Mouse (Mus musculus) embryo, embryonic 10 days (tissue): ENCODE data around the gene Pdhb.

Experiments
- DNase-seq: peaks from one replicate; pipeline ENCODE4 v3.0.0-alpha.2; 2015; ENCODE audit warnings: low spot score

Pdhb gene

DNA sequence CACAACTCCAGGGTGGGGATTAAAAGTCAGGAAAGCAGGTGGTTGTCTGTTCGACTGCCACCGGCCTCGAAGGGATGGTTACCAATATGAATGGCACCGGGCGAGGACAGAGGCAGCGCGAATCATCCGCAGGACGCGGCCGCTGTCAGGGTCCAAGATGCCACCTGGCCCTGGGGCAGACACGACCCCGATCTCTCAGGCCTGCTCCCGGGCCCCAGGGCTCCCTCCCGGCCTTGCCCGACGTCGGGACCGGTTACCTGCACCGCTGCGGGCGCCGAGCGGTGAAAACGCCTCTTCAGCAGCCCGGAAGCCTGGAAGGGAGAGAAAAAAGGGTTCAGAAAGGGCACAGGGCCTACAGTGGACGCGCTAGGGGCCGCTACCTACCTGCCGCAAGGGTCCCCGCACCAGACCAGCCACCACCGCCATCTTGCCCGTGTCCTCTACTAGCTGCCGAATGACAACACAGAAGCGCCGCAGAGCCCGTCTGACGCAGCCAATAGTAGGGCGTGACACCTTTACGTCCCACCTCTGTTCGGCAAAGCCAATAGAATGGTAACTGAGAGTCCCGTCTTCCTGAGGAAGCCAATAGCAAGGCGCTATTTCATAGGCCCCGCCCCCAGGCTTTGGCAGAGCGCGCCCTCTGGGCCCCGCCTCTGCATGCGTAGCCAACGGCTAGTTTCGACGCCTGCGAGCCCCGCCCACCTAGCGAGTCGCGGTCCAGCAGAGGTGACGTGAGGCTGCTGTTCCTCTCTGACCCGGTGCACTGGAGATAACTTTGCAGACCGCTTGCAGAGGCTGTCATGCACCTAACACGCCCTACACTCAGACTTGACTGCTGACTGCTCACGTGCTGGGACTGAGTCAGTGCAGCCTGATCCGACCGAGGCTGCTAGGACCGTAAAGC, at the start of gene Pdhb:
Gene Pdhb (minus strand): TSS at position 519 of the 904 bp plus-strand sequence.
- peak; percentile 98 for DNase-seq

DNA sequence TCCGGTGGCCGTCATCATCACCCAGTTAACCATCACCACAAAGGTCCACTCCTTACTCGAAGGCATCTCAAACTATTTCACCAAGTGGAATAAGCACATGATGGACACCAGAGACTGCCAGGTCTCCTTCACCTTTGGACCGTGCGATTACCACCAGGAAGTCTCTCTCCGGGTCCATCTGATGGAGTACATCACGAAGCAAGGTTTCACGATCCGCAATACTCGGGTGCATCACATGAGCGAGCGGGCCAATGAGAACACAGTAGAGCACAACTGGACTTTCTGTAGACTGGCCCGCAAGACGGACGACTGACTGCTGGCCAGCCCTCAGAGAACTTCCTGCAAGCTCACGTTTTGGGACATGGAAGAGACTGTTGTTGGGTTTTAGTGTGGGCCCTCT, 49.7 kb upstream of the Pdhb start:
- DNase-seq, result no peak

DNA sequence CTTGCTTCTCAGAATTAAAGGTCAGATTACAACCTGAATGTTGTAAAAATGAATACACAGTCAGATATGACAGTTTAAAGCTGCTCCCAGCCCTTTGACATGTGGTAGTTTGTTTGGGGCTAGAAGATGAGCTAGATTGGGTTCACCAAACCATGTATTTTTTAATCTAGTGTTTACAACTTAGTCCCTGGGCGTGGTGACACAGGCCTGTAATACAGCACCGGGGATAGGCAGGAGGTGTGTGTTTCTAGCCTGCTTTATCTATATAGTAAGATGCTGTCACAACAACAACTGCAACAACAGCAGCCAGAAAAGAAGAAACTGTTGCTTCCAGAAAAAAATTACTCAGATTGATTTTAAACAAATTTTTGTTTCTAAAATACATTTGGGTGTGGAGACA, 48.1 kb upstream of the Pdhb start:
- no peak for DNase-seq

DNA sequence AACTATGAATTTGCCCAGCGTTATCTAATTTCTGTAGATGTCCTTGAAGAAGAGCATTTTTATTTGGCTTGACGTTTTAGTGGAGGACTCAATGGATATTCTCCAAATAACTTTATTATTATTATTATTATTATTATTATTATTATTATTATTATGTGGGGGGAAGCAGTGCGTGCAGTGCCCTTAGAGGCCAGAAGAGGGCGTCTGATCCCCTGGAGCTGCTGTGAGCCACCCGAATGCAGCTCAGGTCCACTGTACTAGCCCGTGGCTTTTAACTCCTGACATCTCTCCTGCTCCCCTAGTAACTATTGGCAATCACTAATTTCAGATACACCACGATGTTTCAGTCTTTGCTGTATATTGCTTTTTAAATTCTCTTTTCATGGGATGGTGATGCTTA, 47.5 kb upstream of the Pdhb start:
- DNase-seq, result no peak

GRCm38 (mm10) chr14:8219876-8220275, 47.1 kb upstream of the Pdhb start:
- DNase-seq, result no peak

- DNase-seq, result peak; percentile 71
Observed at GRCm38 (mm10) chr14:8218730-8219380, 46.0 kb upstream of the Pdhb start.

GRCm38 (mm10) chr14:8218238-8218637, 45.4 kb upstream of the Pdhb start:
- DNase-seq, result no peak

DNA sequence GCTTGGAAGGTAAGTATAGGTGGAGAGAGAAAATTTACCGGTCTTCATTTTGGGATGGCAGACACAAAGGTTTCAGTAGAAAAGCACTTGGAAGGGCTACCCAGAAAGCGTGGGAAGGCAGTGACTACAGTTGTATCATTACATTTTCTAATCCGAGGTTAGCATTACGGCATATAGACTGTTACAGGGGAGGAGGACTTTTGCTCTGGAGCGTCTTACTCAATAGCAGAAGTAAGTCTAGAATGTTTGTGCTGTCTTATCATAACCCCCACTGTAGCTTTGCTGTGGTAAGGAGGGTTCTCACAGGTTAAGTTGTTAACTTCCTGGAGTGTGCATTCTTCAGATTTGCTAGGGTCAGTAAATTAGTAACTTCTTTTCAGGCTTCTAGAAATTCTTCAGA, 43.3 kb upstream of the Pdhb start:
- DNase-seq, result no peak

- peak; percentile 44 for DNase-seq
Observed at GRCm38 (mm10) chr14:8215208-8215778, 42.5 kb upstream of the Pdhb start.

GRCm38 (mm10) chr14:8214299-8215207, 41.7 kb upstream of the Pdhb start:
- DNase-seq, result peak; percentile 71

- peak; percentile 94 for DNase-seq
Observed at GRCm38 (mm10) chr14:8213803-8214224, 41.0 kb upstream of the Pdhb start, which contains the start of gene Kctd6. Kctd6 (plus strand) TSS chr14:8214140.

- DNase-seq, result no peak
Observed at GRCm38 (mm10) chr14:8212996-8213395, 40.2 kb upstream of the Pdhb start.

DNA sequence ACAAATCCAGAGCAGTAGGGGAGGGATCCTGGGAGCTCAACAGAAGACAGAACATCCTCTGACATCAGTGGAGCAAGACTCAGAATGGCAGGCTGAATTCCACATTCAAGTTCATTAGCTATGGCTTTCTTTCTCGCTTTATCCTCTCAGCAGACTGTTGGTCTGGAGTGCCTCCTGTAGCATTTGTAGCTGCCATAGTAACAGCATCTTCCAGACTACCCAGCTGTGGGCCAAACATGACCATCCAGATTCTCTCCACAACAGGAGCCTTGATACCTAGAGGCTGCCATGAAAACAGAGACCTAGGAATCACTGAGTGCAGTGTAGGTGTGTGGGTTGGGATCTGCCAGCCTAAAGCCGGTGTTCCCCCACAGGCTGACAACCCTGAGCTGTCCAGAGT, 37.1 kb upstream of the Pdhb start:
- DNase-seq, result no peak

DNA sequence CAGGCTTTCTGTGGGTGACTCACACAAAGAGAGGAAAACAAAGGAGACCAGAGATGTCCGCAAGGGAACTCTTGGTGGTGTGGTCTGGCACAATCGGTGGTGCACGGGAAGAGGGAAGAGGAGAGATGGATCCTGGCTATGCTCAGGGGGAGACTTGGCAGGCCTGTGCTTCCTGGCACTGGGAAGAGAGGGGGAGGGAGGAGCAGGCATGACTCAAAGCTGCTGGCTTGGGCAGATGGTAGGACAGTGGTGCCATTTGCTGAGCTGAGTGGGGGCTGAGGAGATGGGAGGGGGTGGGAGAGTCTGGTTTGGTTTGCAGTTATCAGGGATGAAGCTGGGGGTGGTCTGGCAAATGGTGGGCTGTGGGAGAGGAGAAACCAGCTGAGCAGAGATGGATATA, 36.1 kb upstream of the Pdhb start:
- no peak for DNase-seq

- no peak for DNase-seq
Observed at GRCm38 (mm10) chr14:8207543-8207942, 34.7 kb upstream of the Pdhb start.

GRCm38 (mm10) chr14:8207105-8207504, 34.3 kb upstream of the Pdhb start:
- DNase-seq, result peak; percentile 47

GRCm38 (mm10) chr14:8206179-8206910, 33.5 kb upstream of the Pdhb start:
- DNase-seq, result no peak

GRCm38 (mm10) chr14:8201715-8202114, 28.9 kb upstream of the Pdhb start:
- no peak for DNase-seq

DNA sequence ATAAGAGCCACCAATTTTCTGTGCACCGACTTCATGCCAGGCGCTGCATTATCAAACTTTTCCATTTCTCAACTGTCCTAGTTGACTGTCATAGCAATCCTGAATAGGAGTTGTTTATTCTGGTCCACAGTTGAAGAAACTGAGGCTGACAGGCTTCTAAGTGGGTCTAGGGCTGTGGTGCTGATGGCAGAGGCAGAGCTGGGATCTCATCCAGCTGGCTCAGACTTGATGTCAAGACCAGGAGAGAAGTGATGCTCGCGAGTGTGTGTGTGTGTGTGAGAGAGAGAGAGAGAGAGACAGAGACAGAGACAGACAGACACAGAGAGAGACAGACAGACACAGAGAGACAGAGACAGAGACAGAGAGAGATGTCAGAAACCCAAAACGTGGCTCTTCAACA, 27.9 kb upstream of the Pdhb start:
- DNase-seq, result no peak

DNA sequence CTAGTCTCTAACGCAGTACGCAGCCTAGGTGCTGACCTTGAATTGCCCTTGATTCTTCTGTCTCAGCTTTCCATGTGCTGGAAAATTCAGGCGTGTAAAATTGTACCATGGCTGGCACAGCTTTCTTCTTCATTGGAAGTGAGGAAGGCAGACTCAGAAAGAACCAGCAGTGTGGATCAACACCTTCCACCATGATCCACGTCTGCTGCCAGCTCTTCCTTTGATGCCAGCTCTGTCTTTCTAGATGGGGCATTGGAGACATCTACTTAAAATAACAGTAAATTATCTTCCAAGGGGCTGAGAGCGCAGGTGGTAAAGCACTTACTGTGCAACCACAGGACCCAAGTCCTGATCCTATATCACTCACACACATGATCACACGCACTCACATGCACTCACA, 19.9 kb upstream of the Pdhb start:
- no peak for DNase-seq

GRCm38 (mm10) chr14:8191331-8191965, 18.6 kb upstream of the Pdhb start:
- no peak for DNase-seq
